ENCODE assay signal across 18 mouse cellular contexts in genomic region chr13:43225161-43225560, GRCm38 (mm10). TPM values are rescaled to one million over a fixed set of nuclear protein-coding genes. Genes with fewer than 3 reads are reported as not detected.
DNase-seq lines count a peak whose midpoint lies in the region; ATAC-seq and TF ChIP-seq lines count a peak whose summit lies in the region.
"Had no signal": no experiment of that assay in that cellular context is flagged by ENCODE, and none has a peak within 500 bp of the region (broad histone marks: within the 10 kb centered on the region; RNA-seq: fewer than 3 reads in every experiment).

No protein-coding gene starts in this region.

- H3K9ac ChIP-seq in heart, adult 2 months (ENCODE audit: low read depth, low read length): no peak overlapping the region
- no peak overlapping the region for H3K9ac ChIP-seq in liver, embryonic 14.5 days (replicated peaks)
- H3K9ac ChIP-seq in ES-Bruce4 (ENCODE audit: low read depth, poor library complexity, severe bottlenecking): no peak overlapping the region
- H3K9ac ChIP-seq: embryonic facial prominence, embryonic 13.5 days; intestine, embryonic 15.5 days; lung, embryonic 15.5 days had no signal

- no peak for TF ChIP-seq POLR2A in heart, adult 2 months (IDR thresholded peaks at IDR 0.05; ENCODE audit: insufficient read depth, low read depth, low read length)
- TF ChIP-seq POLR2A in ES-Bruce4 (IDR thresholded peaks at IDR 0.05; ENCODE audit: insufficient read depth, low read length): no peak

- H3K4me1 ChIP-seq in heart, adult 2 months (ENCODE audit: control insufficient read depth, insufficient read depth, low read length): peaks cover 12% of the 10 kb centered on the region
- peaks cover 12 to 18% of the 10 kb centered on the region in 2 experiments for H3K4me1 ChIP-seq in liver, embryonic 14.5 days (replicated peaks; ENCODE audit: control insufficient read depth in 2 of 2, insufficient read depth in 2 of 2, low read length in 1 of 2)
- H3K4me1 ChIP-seq in ES-Bruce4 (ENCODE audit: control insufficient read depth, insufficient read depth, low read length): peaks cover 2% of the 10 kb centered on the region
- H3K4me1 ChIP-seq: intestine, embryonic 15.5 days; midbrain, embryonic 10.5 days had no signal

- no peak overlapping the region for H3K4me2 ChIP-seq in liver, embryonic 14.5 days (ENCODE audit: low read depth)
- H3K4me2 ChIP-seq: embryonic facial prominence, embryonic 13.5 days; intestine, embryonic 15.5 days; lung, embryonic 15.5 days had no signal

- peaks cover 14% of the 10 kb centered on the region for H3K36me3 ChIP-seq in heart, adult 2 months (ENCODE audit: control insufficient read depth, insufficient read depth, low read length)
- no peaks in the 10 kb centered on the region for H3K36me3 ChIP-seq in liver, embryonic 14.5 days (replicated peaks; ENCODE audit: control insufficient read depth, insufficient read depth, low read depth)
- no peaks in the 10 kb centered on the region for H3K36me3 ChIP-seq in ES-Bruce4 (ENCODE audit: control insufficient read depth, insufficient read depth, low read length, poor library complexity, severe bottlenecking)
- H3K36me3 ChIP-seq: embryonic facial prominence, embryonic 13.5 days; forebrain, embryonic 10.5 days; heart, embryonic 10.5 days; intestine, embryonic 15.5 days; lung, embryonic 15.5 days; midbrain, embryonic 10.5 days had no signal

- TF ChIP-seq CTCF in heart, adult 2 months (IDR thresholded peaks at IDR 0.05): peak; percentile 51
- TF ChIP-seq CTCF in liver, embryonic 14.5 days (IDR thresholded peaks at IDR 0.05; ENCODE audit: low read depth): peak; percentile 70
- peak; percentile 41 for TF ChIP-seq CTCF in ES-Bruce4 (IDR thresholded peaks at IDR 0.05; ENCODE audit: low read depth, low read length)

- H3K27ac ChIP-seq in heart, adult 2 months: no peak overlapping the region
- no peak overlapping the region for H3K27ac ChIP-seq in liver, embryonic 14.5 days
- H3K27ac ChIP-seq in ES-Bruce4 (ENCODE audit: insufficient read depth, low read length): no peak overlapping the region
- H3K27ac ChIP-seq: embryonic facial prominence, embryonic 13.5 days; forebrain, embryonic 10.5 days; intestine, embryonic 15.5 days; lung, embryonic 15.5 days; midbrain, embryonic 10.5 days had no signal

- ATAC-seq in liver, embryonic 14.5 days (ENCODE audit: insufficient read depth): no peak
- ATAC-seq: intestine, embryonic 15.5 days had no signal

- TF ChIP-seq EP300 in heart, adult 2 months (IDR thresholded peaks at IDR 0.05; ENCODE audit: insufficient read depth, low read depth, low read length): no peak
- no peak for TF ChIP-seq EP300 in liver, embryonic 14.5 days (IDR thresholded peaks at IDR 0.05; ENCODE audit: low read depth)
- TF ChIP-seq EP300 in ES-Bruce4 (IDR thresholded peaks at IDR 0.05; ENCODE audit: insufficient read depth, low read depth, low read length): no peak

- H3K4me3 ChIP-seq in heart, adult 2 months: no peak overlapping the region
- H3K4me3 ChIP-seq in liver, embryonic 14.5 days (ENCODE audit: insufficient read depth in 1 of 2, low read depth in 2 of 2, low read length in 2 of 2): no peak overlapping the region
- no peak overlapping the region for H3K4me3 ChIP-seq in ES-Bruce4 (ENCODE audit: low read depth, low read length)
- H3K4me3 ChIP-seq: embryonic facial prominence, embryonic 13.5 days; forebrain, embryonic 10.5 days; heart, embryonic 10.5 days; intestine, embryonic 15.5 days; lung, embryonic 15.5 days; midbrain, embryonic 10.5 days; myocyte had no signal

- no peaks in the 10 kb centered on the region for H3K9me3 ChIP-seq in liver, embryonic 14.5 days (ENCODE audit: control insufficient read depth, low read length)
- H3K9me3 ChIP-seq in ES-Bruce4 (replicated peaks; ENCODE audit: control insufficient read depth, insufficient read depth, low read length, poor library complexity, severe bottlenecking): no peaks in the 10 kb centered on the region
- H3K9me3 ChIP-seq: embryonic facial prominence, embryonic 13.5 days; heart, embryonic 10.5 days; intestine, embryonic 15.5 days; lung, embryonic 15.5 days; midbrain, embryonic 10.5 days had no signal

- intact Hi-C loops in heart, adult 2 months (cut with DNase I): no loop called here
- intact Hi-C loops in heart, postnatal 14 days (cut with DNase I): no loop called here

- WGBS in heart, adult 2 months: 88% methylated on average over 5 of the region's 5 CpGs
- WGBS in liver, embryonic 14.5 days (ENCODE audit: insufficient replicate concordance): 67% methylated on average over 5 of the region's 5 CpGs

- DNase-seq in heart, adult 2 months: no peak
- DNase-seq in heart, postnatal 14 days: no peak
- DNase-seq in liver, embryonic 14.5 days (ENCODE audit: low read depth in 3 of 3, low spot score in 3 of 3): no peak
- no peak for DNase-seq in liver
- peak; percentile 59 for DNase-seq in induced T-regulatory cell, adult 2 months (ENCODE audit: low read depth)
- DNase-seq in frontal cortex, postnatal 14 days (ENCODE audit: low spot score in 2 of 2): no peak
- DNase-seq in gastrocnemius, postnatal 25 days: no peak
- DNase-seq: adrenal gland, postnatal 14 days; cerebellum, postnatal 36 days; thymus, adult 2 months had no signal

- no peaks in the 10 kb centered on the region for H3K27me3 ChIP-seq in heart, adult 2 months (ENCODE audit: control insufficient read depth, insufficient read depth, low read length)
- no peaks in the 10 kb centered on the region for H3K27me3 ChIP-seq in liver, embryonic 14.5 days (ENCODE audit: control insufficient read depth, insufficient read depth, low read length)
- H3K27me3 ChIP-seq in ES-Bruce4 (ENCODE audit: control insufficient read depth, insufficient read depth, low read length, poor library complexity, severe bottlenecking): no peaks in the 10 kb centered on the region
- H3K27me3 ChIP-seq: embryonic facial prominence, embryonic 13.5 days; intestine, embryonic 15.5 days; lung, embryonic 15.5 days had no signal

- H3K79me2 ChIP-seq in heart, adult 2 months (replicated peaks; ENCODE audit: control insufficient read depth, insufficient read depth, low read length): peaks cover 4% of the 10 kb centered on the region; the same call in 1 of the 2 replicates

RNA-seq across cellular contexts. Expression of gene Tbc1d7, which starts 53.9 kb away (rescaled TPM):
- total RNA-seq in heart, adult 2 months (2021): 10 to 100 TPM; 28.5 to 28.8 TPM
- 33.4 and 34.1 TPM in 2 replicates for polyA plus RNA-seq in heart, adult 2 months (2012; rRNA removed)
- 10 to 100 TPM; 29.7 to 35.3 TPM for total RNA-seq in heart, postnatal 14 days (2021)
- polyA plus RNA-seq in liver, embryonic 14.5 days (2012; rRNA removed): 2.8 and 4.7 TPM in 2 replicates
- polyA plus RNA-seq in liver, embryonic 14.5 days (2014; fragmentation: Nextera tagmentation; extraction: Ambion mirVana): 12.6 and 14.1 TPM in 2 replicates
- polyA plus RNA-seq in ES-Bruce4 (2011; ENCODE audit: insufficient read depth, insufficient read length, low read depth, missing spikeins): 26.4 and 28.1 TPM in 2 replicates
- total RNA-seq in gastrocnemius, postnatal 25 days (2021): 10 to 100 TPM; 21.2 to 25.8 TPM
